Mouse (Mus musculus): ENCODE measurements around the gene Col6a6.

Gene Col6a6

GRCm38 (mm10) chr9:105800286-105800685 is 27.7 kb downstream of the Col6a6 start:
- DNase-seq: no peak

GRCm38 (mm10) chr9:105796137-105796536 is 31.8 kb downstream of the Col6a6 start:
- no peak for DNase-seq

- no peak for DNase-seq
These were observed 33.0 kb downstream of the Col6a6 start for GRCm38 (mm10) chr9:105794965-105795364.

- DNase-seq: no peak
These were observed 36.1 kb downstream of the Col6a6 start for GRCm38 (mm10) chr9:105791810-105792209.

GRCm38 (mm10) chr9:105788203-105788602 is 39.8 kb downstream of the Col6a6 start:
- no peak for DNase-seq

- DNase-seq: no peak
These were observed 40.2 kb downstream of the Col6a6 start for GRCm38 (mm10) chr9:105787800-105788199.

- DNase-seq: no peak
These were observed 43.9 kb downstream of the Col6a6 start for GRCm38 (mm10) chr9:105784026-105784425.

- DNase-seq: no peak
These were observed 47.3 kb downstream of the Col6a6 start for GRCm38 (mm10) chr9:105780696-105781095.

GRCm38 (mm10) chr9:105778741-105779140 is 49.2 kb downstream of the Col6a6 start:
- DNase-seq: peak; percentile 57

- peak; percentile 38 for DNase-seq
These were observed 53.1 kb downstream of the Col6a6 start for GRCm38 (mm10) chr9:105774878-105775277.

GRCm38 (mm10) chr9:105774321-105774720 is 53.6 kb downstream of the Col6a6 start:
- DNase-seq: no peak

GRCm38 (mm10) chr9:105771380-105771779 is 56.6 kb downstream of the Col6a6 start:
- DNase-seq: peak; percentile 69

GRCm38 (mm10) chr9:105770690-105771089 is 57.3 kb downstream of the Col6a6 start:
- no peak for DNase-seq

- no peak for DNase-seq
These were observed 62.1 kb downstream of the Col6a6 start for GRCm38 (mm10) chr9:105765891-105766290.

- no peak for DNase-seq
These were observed 63.3 kb downstream of the Col6a6 start for GRCm38 (mm10) chr9:105764681-105765080.

- DNase-seq: no peak
These were observed 63.8 kb downstream of the Col6a6 start for GRCm38 (mm10) chr9:105764127-105764526.

- DNase-seq: no peak
These were observed 64.3 kb downstream of the Col6a6 start for GRCm38 (mm10) chr9:105763625-105764024.

GRCm38 (mm10) chr9:105762274-105762673 is 65.7 kb downstream of the Col6a6 start:
- DNase-seq: no peak

- no peak for DNase-seq
These were observed 69.1 kb downstream of the Col6a6 start for GRCm38 (mm10) chr9:105758861-105759260.

- DNase-seq: peak; percentile 11
These were observed 69.7 kb downstream of the Col6a6 start for GRCm38 (mm10) chr9:105758173-105758765.

- peak; percentile 64 for DNase-seq
These were observed 73.7 kb downstream of the Col6a6 start for GRCm38 (mm10) chr9:105754256-105754655.

- DNase-seq: peak; percentile 85
These were observed 82.1 kb downstream of the Col6a6 start for GRCm38 (mm10) chr9:105745861-105746260.

GRCm38 (mm10) chr9:105740413-105740812 is 87.5 kb downstream of the Col6a6 start:
- no peak for DNase-seq

- DNase-seq: no peak
These were observed 88.5 kb downstream of the Col6a6 start for GRCm38 (mm10) chr9:105739446-105739845.

- no peak for DNase-seq
These were observed 90.5 kb downstream of the Col6a6 start for GRCm38 (mm10) chr9:105737448-105737847.
